Mouse (Mus musculus) kidney, embryonic 14.5 days (tissue): ENCODE data around the gene Dolk. TPM values are rescaled to one million over a fixed set of nuclear protein-coding genes. Genes with fewer than 3 reads are reported as not detected.

Experiments
- ATAC-seq: fragments of 200-750 bp; cut with Nextera tagmentation; 2 replicates; pipeline ENCODE4 v1.8.0; 2017; ENCODE audit warnings: moderate number of reproducible peaks, mild to moderate bottlenecking, moderate TSS enrichment, moderate library complexity; ENCODE audit not compliant: low FRiP score, low TSS enrichment
- H3K27ac ChIP-seq: fragments of 300-500 bp; sonication (generic); 2 replicates; pipeline ENCODE4 v1.5.1; 2014; ENCODE audit warnings: low read depth, mild to moderate bottlenecking, low read length, moderate library complexity, mixed read lengths
- H3K27me3 ChIP-seq: fragments of 300-500 bp; sonication (generic); 2 replicates; pipeline ENCODE4 v1.6.1; 2014; ENCODE audit warnings: mild to moderate bottlenecking, low read length; ENCODE audit not compliant: control insufficient read depth, insufficient read depth
- H3K36me3 ChIP-seq: fragments of 300-500 bp; sonication (generic); 2 replicates; pipeline ENCODE4 v1.6.1; 2014; ENCODE audit warnings: low read length, mixed read lengths; ENCODE audit not compliant: control insufficient read depth, insufficient read depth
- H3K4me1 ChIP-seq: fragments of 300-500 bp; sonication (generic); 2 replicates; pipeline ENCODE4 v1.6.1; 2014; ENCODE audit warnings: low read length, mixed read lengths; ENCODE audit not compliant: control insufficient read depth, insufficient read depth
- H3K4me2 ChIP-seq: fragments of 300-500 bp; sonication (generic); replicated peaks from 2 replicates; pipeline ENCODE4 v1.6.1; 2014; ENCODE audit warnings: low read depth, mild to moderate bottlenecking, low read length
- H3K4me3 ChIP-seq: fragments of 300-500 bp; sonication (generic); 2 replicates; pipeline ENCODE4 v1.5.1; 2014; ENCODE audit warnings: mild to moderate bottlenecking, low read length
- H3K9ac ChIP-seq: fragments of 300-500 bp; sonication (generic); 2 replicates; pipeline ENCODE4 v1.6.1; 2014; ENCODE audit warnings: low read depth, mild to moderate bottlenecking, low read length, moderate library complexity
- H3K9me3 ChIP-seq: fragments of 300-500 bp; sonication (generic); 2 replicates; pipeline ENCODE4 v1.6.1; 2016; ENCODE audit warnings: low read length; ENCODE audit not compliant: control insufficient read depth
- WGBS: fragments of 180-500 bp; shearing (Covaris S2); extraction: QIAGEN DNeasy Blood & Tissue Kit; methylation state at CpG from one replicate; pipeline ENCODE4 v1.1.7; 2014; 5-methylcytosine and 5-hydroxymethylcytosine counted together
- polyA plus RNA-seq: library from polyadenylated mRNA; unstranded; fragments of >200 nt; fragmentation: Nextera tagmentation; extraction: Ambion mirVana; gene quantifications from 2 replicates; pipeline ENCODE4 v1.2.1, GENCODE M21; 2014

The Dolk gene
- polyA plus RNA-seq, 1 experiment from 2014 or later, result 34.4 TPM

GRCm38 (mm10) chr2:30237881-30238280 is 48.3 kb downstream of the Dolk start:
- H3K4me2 ChIP-seq, result peak overlapping the region; percentile 72
- peak overlapping the region; percentile 86 for H3K9ac ChIP-seq
- H3K4me1 ChIP-seq, result peaks cover 26% of the 10 kb centered on the region
- H3K36me3 ChIP-seq, result peaks cover 28% of the 10 kb centered on the region
- H3K27me3 ChIP-seq, result no peaks in the 10 kb centered on the region
- no peaks in the 10 kb centered on the region for H3K9me3 ChIP-seq
- H3K27ac ChIP-seq, result peak overlapping the region; percentile 84
- ATAC-seq, result peak; percentile 90
- peak overlapping the region; percentile 76 for H3K4me3 ChIP-seq
- under 1% methylated on average over 18 of the region's 42 CpGs for WGBS

GRCm38 (mm10) chr2:30237199-30237880 is 48.8 kb downstream of the Dolk start, which contains the start of gene Lrrc8a:
Gene Lrrc8a (plus strand): TSS chr2:30237715.
- Histone ChIP-seq H3K36me3 (peaks cover 25% of the 10 kb centered on the region), H3K9ac (peak within 1 kb of the TSS; percentile 86), H3K4me1 (peaks cover 23% of the 10 kb centered on the region), H3K27me3 (no peaks in the 10 kb centered on the region), H3K4me2 (peak within 1 kb of the TSS; percentile 83), H3K27ac (peak within 1 kb of the TSS; percentile 84), H3K4me3 (peak within 1 kb of the TSS; percentile 76), H3K9me3 (no peaks in the 10 kb centered on the region)
- WGBS, result under 1% methylated on average over 47 of the region's 67 CpGs
- peak; percentile 98 for ATAC-seq

DNA sequence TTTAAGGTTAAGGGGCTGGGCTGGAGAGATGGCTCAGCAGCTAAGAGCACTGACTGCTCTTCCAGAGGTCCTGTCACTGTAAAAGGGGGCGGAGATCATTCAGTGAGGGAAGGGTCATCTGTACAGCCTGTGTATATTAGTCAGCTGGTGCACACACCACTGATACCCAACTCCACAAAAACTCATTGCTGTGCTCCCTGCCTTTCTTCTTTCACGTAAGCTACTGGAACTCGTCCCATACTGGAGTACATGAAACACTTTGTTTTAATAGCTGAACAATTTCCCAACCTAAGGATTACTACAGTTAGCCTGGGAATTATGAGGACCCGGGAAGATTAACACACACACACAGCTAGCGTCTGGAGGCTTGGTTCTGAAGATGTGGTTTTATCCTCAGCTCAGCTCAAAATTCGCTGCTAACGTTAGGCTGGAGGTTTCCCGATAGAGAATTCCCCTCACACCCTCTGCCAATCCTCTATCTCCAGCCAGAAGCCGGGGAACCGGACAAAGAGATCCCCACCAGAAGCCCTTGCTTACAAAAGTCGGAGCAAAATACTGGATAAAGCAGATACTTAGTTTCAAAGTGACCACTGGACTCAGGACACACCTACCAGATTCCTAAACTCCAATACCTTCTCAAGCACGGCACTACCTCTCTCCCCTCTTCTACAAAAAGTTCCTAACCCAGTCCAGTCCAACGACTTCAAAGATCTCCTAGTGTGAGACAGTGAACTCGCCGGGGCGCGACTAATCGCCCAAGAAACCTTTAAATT is 49.5 kb downstream of the Dolk start:
- H3K4me2 ChIP-seq, result peak overlapping the region; percentile 83
- peak overlapping the region; percentile 78 for H3K9ac ChIP-seq
- ATAC-seq, result no peak
- peak overlapping the region; percentile 76; the same call in 1 of the 2 replicates for H3K27ac ChIP-seq
- no peaks in the 10 kb centered on the region for H3K9me3 ChIP-seq
- peak overlapping the region; percentile 76 for H3K4me3 ChIP-seq
- peaks cover 21% of the 10 kb centered on the region for H3K4me1 ChIP-seq
- H3K36me3 ChIP-seq, result peaks cover 18% of the 10 kb centered on the region
- WGBS, result 3% methylated on average over 18 of the region's 18 CpGs
- no peaks in the 10 kb centered on the region for H3K27me3 ChIP-seq

- ATAC-seq, result no peak
- Histone ChIP-seq H3K4me2 (no peak overlapping the region), H3K4me3 (no peak overlapping the region), H3K4me1 (peaks cover 21% of the 10 kb centered on the region), H3K36me3 (peaks cover 8% of the 10 kb centered on the region), H3K27me3 (no peaks in the 10 kb centered on the region), H3K9me3 (no peaks in the 10 kb centered on the region; the same call in 1 of the 2 replicates), H3K27ac (no peak overlapping the region), H3K9ac (no peak overlapping the region)
- 62% methylated on average over 5 of the region's 5 CpGs for WGBS
Measured at GRCm38 (mm10) chr2:30235593-30235992, 50.5 kb downstream of the Dolk start.

Other genes starting within 250 kb of the Dolk start
- gene Wdr34, start 237.5 kb downstream of the Dolk start, polyA plus RNA-seq, result 41.2 and 42.6 TPM in 2 replicates
- gene Set, start 229.0 kb downstream of the Dolk start, polyA plus RNA-seq, result 647 and 702 TPM in 2 replicates
- gene Pkn3, start 208.7 kb downstream of the Dolk start, polyA plus RNA-seq, result 7.8 and 9.1 TPM in 2 replicates
- gene Zdhhc12, start 192.7 kb downstream of the Dolk start, polyA plus RNA-seq, result 36.3 and 40.9 TPM in 2 replicates
- 9.4 and 11.9 TPM in 2 replicates for gene Zer1, start 161.7 kb downstream of the Dolk start, polyA plus RNA-seq
- gene Tbc1d13, start 152.6 kb downstream of the Dolk start, polyA plus RNA-seq, result 11.1 and 15.3 TPM in 2 replicates
- gene Endog, start 114.8 kb downstream of the Dolk start, polyA plus RNA-seq, result 20.3 and 22.1 TPM in 2 replicates
- gene Spout1, start 107.9 kb downstream of the Dolk start, polyA plus RNA-seq, result 58.2 and 77.0 TPM in 2 replicates
- 10.0 and 11.4 TPM in 2 replicates for gene Kyat1, start 80.5 kb downstream of the Dolk start, polyA plus RNA-seq
- gene Lrrc8a, start 48.6 kb downstream of the Dolk start, polyA plus RNA-seq, result 49.4 and 51.1 TPM in 2 replicates
- gene Gm28035, start 45.8 kb downstream of the Dolk start, polyA plus RNA-seq, result 0.07 and 0.26 TPM in 2 replicates
- 7.7 and 11.5 TPM in 2 replicates for gene Phyhd1, start 20.1 kb downstream of the Dolk start, polyA plus RNA-seq
- not detected in 2 replicates for gene Gm28038, start 5.3 kb downstream of the Dolk start, polyA plus RNA-seq
- gene Nup188, start 63 bp upstream of the Dolk start, polyA plus RNA-seq, result 35.2 and 54.4 TPM in 2 replicates
- 69.4 and 70.9 TPM in 2 replicates for gene Sh3glb2, start 73.0 kb upstream of the Dolk start, polyA plus RNA-seq
- 14.5 and 25.0 TPM in 2 replicates for gene Miga2, start 77.9 kb upstream of the Dolk start, polyA plus RNA-seq
- 31.0 and 34.7 TPM in 2 replicates for gene Dolpp1, start 105.9 kb upstream of the Dolk start, polyA plus RNA-seq
- gene Crat, start 129.5 kb upstream of the Dolk start, polyA plus RNA-seq, result 21.4 and 30.6 TPM in 2 replicates
- 92.3 and 96.0 TPM in 2 replicates for gene Ptpa, start 129.7 kb upstream of the Dolk start, polyA plus RNA-seq
- gene Ier5l, start 187.9 kb upstream of the Dolk start, polyA plus RNA-seq, result 5.5 and 7.2 TPM in 2 replicates